Mouse (Mus musculus) stomach, postnatal 0 days (tissue): ENCODE results near the gene Ptpra. TPM values are rescaled to one million over a fixed set of nuclear protein-coding genes. Genes with fewer than 3 reads are reported as not detected.

ENCODE experiments used
- ATAC-seq: fragments of 200-750 bp; cut with Nextera tagmentation; 2 replicates; pipeline ENCODE4 v1.8.0; 2017; ENCODE audit not compliant: low FRiP score, low TSS enrichment
- DNase-seq: peaks from one replicate; pipeline ENCODE4 v3.0.0-alpha.2; 2016; ENCODE audit warnings: low spot score
- H3K27ac ChIP-seq: fragments of 300-500 bp; sonication (generic); replicated peaks from 2 replicates; pipeline ENCODE4 v1.5.1; 2014; ENCODE audit warnings: mild to moderate bottlenecking, control low read depth
- H3K27me3 ChIP-seq: fragments of 300-500 bp; sonication (generic); 2 replicates; pipeline ENCODE4 v1.6.1; 2014; ENCODE audit warnings: low read length; ENCODE audit not compliant: control insufficient read depth, insufficient read depth
- H3K36me3 ChIP-seq: fragments of 300-500 bp; sonication (generic); 2 replicates; pipeline ENCODE4 v1.6.1; 2014; ENCODE audit warnings: low read length, mixed read lengths; ENCODE audit not compliant: control insufficient read depth, insufficient read depth
- H3K4me1 ChIP-seq: fragments of 300-500 bp; sonication (generic); replicated peaks from 2 replicates; pipeline ENCODE4 v1.6.1; 2014; ENCODE audit warnings: antibody characterized with exemption; ENCODE audit not compliant: control insufficient read depth, insufficient read depth
- H3K4me2 ChIP-seq: fragments of 300-500 bp; sonication (generic); replicated peaks from 2 replicates; pipeline ENCODE4 v1.6.1; 2014; ENCODE audit warnings: low read depth, mild to moderate bottlenecking, control low read depth, moderate library complexity
- H3K4me3 ChIP-seq: fragments of 300-500 bp; sonication (generic); 2 replicates; pipeline ENCODE4 v1.5.1; 2014; ENCODE audit warnings: low read depth, low read length, control low read depth
- H3K9ac ChIP-seq: fragments of 300-500 bp; sonication (generic); 2 replicates; pipeline ENCODE4 v1.6.1; 2014; ENCODE audit warnings: mild to moderate bottlenecking, low read length, control low read depth, mixed read lengths
- H3K9me3 ChIP-seq: fragments of 300-500 bp; sonication (generic); 2 replicates; pipeline ENCODE4 v1.6.1; 2016; ENCODE audit warnings: low read length; ENCODE audit not compliant: control insufficient read depth
- CTCF ChIP-seq: IDR thresholded peaks from 2 replicates; pipeline ENCODE4 v1.5.1; 2016; ENCODE audit warnings: antibody characterized with exemption, low read depth, mild to moderate bottlenecking, moderate library complexity
- EP300 ChIP-seq: optimal IDR thresholded peaks from 2 replicates; pipeline ENCODE3; 2016; ENCODE audit warnings: antibody characterized with exemption
- WGBS: fragments of 180-500 bp; shearing (Covaris S2); extraction: QIAGEN DNeasy Blood & Tissue Kit; methylation state at CpG from one replicate; pipeline ENCODE4 v1.1.7; 2014; 5-methylcytosine and 5-hydroxymethylcytosine counted together
- polyA plus RNA-seq: library from polyadenylated mRNA; unstranded; fragments of >200 nt; fragmentation: Nextera tagmentation; extraction: Ambion mirVana; gene quantifications from 2 replicates; pipeline ENCODE4 v1.2.1, GENCODE M21; 2015

Ptpra gene
- polyA plus RNA-seq, 1 experiment from 2014 or later, result 45.1 TPM

DNA sequence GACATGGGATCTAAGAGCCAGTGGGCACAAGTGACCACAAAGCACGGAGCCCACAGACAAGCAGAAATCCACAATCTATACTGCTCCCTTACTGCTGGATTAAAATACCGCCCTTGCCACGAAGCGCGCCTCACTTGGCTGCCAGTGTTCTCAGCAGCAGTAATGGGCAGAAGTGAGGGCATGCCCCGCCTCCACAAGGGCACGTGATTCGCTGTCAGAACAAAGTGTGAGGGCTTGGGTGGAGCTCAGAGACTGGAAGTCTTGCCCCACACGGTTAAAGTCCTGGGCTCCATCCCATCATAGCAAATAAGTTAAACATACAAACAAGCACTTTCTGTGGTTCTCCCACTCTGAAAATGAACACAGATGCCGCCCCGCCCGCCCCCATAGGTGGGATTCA is 127.6 kb downstream of the Ptpra start:
- 5% methylated on average over 12 of the region's 12 CpGs for WGBS
- H3K9me3 ChIP-seq, result no peaks in the 10 kb centered on the region
- no peak overlapping the region for H3K4me2 ChIP-seq
- DNase-seq, result peak; percentile 60
- H3K27ac ChIP-seq, result no peak overlapping the region
- no peak overlapping the region for H3K9ac ChIP-seq
- H3K27me3 ChIP-seq, result peaks cover 10% of the 10 kb centered on the region; the same call in 1 of the 2 replicates
- no peaks in the 10 kb centered on the region for H3K36me3 ChIP-seq
- ATAC-seq, result peak; percentile 47
- TF ChIP-seq CTCF (no peak), EP300 (no peak)
- H3K4me3 ChIP-seq, result peak overlapping the region; percentile 2; the same call in 1 of the 2 replicates
- H3K4me1 ChIP-seq, result no peaks in the 10 kb centered on the region; the same call in 1 of the 2 replicates

- no peaks in the 10 kb centered on the region; the same call in 1 of the 2 replicates for H3K4me1 ChIP-seq
- no peaks in the 10 kb centered on the region for H3K9me3 ChIP-seq
- H3K27me3 ChIP-seq, result peaks cover 10% of the 10 kb centered on the region; the same call in 1 of the 2 replicates
- H3K4me2 ChIP-seq, result no peak overlapping the region
- no peak for ATAC-seq
- H3K27ac ChIP-seq, result no peak overlapping the region
- no peak overlapping the region for H3K4me3 ChIP-seq
- H3K9ac ChIP-seq, result no peak overlapping the region
- WGBS, result 15% methylated on average over 11 of the region's 11 CpGs
- no peak for TF ChIP-seq EP300
- peak; percentile 76 for TF ChIP-seq CTCF
- no peaks in the 10 kb centered on the region for H3K36me3 ChIP-seq
- peak; percentile 80 for DNase-seq
These were observed 128.1 kb downstream of the Ptpra start for GRCm38 (mm10) chr2:130578148-130578547.

DNA sequence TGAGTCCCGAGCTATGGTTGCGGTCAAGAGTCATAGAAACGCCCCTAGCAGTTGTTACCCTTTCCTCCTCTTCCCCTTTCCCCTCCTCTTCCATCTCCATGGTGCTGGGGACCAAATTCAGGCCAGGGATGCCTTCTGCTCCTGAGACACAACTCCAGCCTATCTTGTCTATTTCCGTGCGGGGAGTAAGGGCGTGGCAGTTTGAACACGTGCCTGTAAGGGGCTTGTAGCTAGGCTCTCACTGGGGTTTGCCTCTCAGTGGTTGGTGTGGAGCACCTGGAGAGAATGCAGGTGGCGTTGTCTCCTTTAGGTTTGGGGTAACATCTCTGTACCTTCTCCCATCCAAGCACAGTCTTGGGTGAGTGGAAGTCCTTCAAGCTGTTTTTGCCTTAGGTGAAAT is 129.7 kb downstream of the Ptpra start:
- Histone ChIP-seq H3K4me3 (no peak overlapping the region), H3K27ac (no peak overlapping the region), H3K36me3 (no peaks in the 10 kb centered on the region), H3K9ac (no peak overlapping the region), H3K27me3 (peaks cover 10% of the 10 kb centered on the region; the same call in 1 of the 2 replicates), H3K9me3 (no peaks in the 10 kb centered on the region), H3K4me1 (no peaks in the 10 kb centered on the region; the same call in 1 of the 2 replicates), H3K4me2 (no peak overlapping the region)
- no peak for DNase-seq
- no peak for ATAC-seq
- 3% methylated on average over 8 of the region's 8 CpGs for WGBS
- no peak for TF ChIP-seq CTCF
- TF ChIP-seq EP300, result no peak

DNA sequence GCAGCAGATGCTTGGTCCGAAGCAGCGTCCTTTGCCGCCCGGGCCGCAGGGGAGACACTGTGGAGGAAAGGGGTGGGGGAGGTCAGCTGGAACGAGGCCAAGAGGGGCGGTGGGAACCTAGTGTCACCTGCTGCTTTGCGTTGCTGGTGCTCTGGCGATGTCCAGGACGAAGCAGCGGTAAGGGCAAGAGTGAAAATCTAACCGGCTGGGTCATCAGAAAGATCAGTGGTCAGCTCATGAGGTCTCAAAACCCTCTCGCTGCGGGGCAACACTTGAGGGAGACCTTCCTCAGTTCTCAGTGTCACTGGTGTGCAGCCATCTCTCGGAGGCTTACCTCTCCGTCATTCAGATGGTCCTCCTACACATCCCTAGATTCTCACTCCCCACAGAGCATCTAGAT is 131.1 kb downstream of the Ptpra start:
- ATAC-seq, result no peak
- peaks cover 8% of the 10 kb centered on the region; the same call in 1 of the 2 replicates for H3K27me3 ChIP-seq
- TF ChIP-seq CTCF (no peak), EP300 (no peak)

DNA sequence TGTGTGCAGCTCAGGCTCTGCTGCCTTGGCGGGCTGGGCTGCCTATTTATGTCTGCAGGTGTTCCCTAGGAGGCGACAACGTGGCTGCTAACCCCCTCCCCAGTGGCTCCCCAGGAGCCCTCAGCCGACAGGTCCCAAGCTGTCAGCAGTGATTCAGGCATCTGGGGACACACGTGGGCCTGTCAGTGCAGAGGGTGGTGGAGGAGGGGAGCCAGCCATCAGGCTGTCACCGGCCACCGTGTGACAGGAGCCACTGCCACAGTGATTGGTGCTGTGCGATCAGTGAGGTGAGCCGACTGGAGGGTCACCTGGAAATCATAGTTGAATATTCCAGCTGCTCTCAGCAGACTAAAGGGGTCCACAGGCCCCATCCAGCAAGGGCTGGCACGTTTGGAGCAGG is 132.5 kb downstream of the Ptpra start, which contains the start of gene Avp:
Avp (minus strand) TSS at position 3 of the 400 bp plus-strand sequence.
- Histone ChIP-seq H3K27ac (no peak within 1 kb of the TSS), H3K4me1 (no peaks in the 10 kb centered on the region; the same call in 1 of the 2 replicates), H3K9ac (no peak within 1 kb of the TSS), H3K4me3 (no peak within 1 kb of the TSS), H3K27me3 (peaks cover 8% of the 10 kb centered on the region; the same call in 1 of the 2 replicates), H3K9me3 (no peaks in the 10 kb centered on the region), H3K36me3 (no peaks in the 10 kb centered on the region), H3K4me2 (no peak within 1 kb of the TSS)
- DNase-seq, result no peak
- TF ChIP-seq CTCF, result no peak
- no peak for TF ChIP-seq EP300
- WGBS, result 28% methylated on average over 10 of the region's 10 CpGs
- ATAC-seq, result no peak

More for the DNA sequence above, 131.1 kb downstream of the Ptpra start:
- Histone ChIP-seq H3K9me3 (no peaks in the 10 kb centered on the region), H3K36me3 (no peaks in the 10 kb centered on the region), H3K4me2 (peak overlapping the region; percentile 56), H3K4me1 (no peaks in the 10 kb centered on the region; the same call in 1 of the 2 replicates), H3K27ac (no peak overlapping the region), H3K4me3 (peak overlapping the region; percentile 35), H3K9ac (no peak overlapping the region)
- 6% methylated on average over 16 of the region's 16 CpGs for WGBS
- DNase-seq, result no peak

DNA sequence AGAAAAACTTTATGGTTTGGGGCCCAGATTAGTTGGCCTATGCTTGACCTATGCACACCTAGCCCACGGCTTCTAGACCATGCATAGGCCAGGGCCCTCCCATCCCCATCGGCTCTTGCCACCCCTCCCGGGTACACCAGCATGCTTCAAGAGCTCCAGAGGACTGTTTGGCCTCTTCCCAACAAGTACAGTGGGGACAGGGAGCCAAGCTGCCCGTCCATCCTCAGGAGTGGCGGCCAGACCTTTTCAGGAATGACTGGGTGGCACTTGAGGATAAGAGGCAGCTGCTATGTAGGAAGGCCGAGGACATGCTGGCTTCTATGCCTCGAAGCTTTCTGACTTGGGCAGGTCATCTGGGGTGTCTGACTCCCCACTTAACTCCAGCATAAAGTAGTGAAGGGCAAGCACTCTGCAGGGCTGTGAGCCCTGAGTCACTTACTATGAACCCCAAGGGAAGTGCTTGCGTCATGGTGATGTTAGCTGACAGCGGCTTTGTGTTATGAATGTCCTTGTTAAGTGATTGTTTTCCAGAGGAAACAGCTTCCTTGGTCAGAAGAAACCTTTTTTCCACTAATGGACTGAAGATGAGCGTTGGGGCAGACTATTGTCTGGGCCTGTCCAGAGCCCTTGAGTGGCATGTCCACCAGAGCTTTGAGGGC is 134.0 kb downstream of the Ptpra start:
- WGBS, result 80% methylated on average over 10 of the region's 10 CpGs
- ATAC-seq, result no peak
- Histone ChIP-seq H3K4me2 (no peak overlapping the region), H3K4me3 (no peak overlapping the region), H3K4me1 (no peaks in the 10 kb centered on the region; the same call in 1 of the 2 replicates), H3K9ac (no peak overlapping the region), H3K27ac (no peak overlapping the region), H3K9me3 (no peaks in the 10 kb centered on the region), H3K27me3 (peaks cover 4% of the 10 kb centered on the region; the same call in 1 of the 2 replicates), H3K36me3 (no peaks in the 10 kb centered on the region)
- TF ChIP-seq CTCF, result no peak
- TF ChIP-seq EP300, result no peak
- no peak for DNase-seq
